Mouse (Mus musculus): ENCODE results near the gene Zfp961. TPM values are rescaled to one million over a fixed set of nuclear protein-coding genes. Genes with fewer than 3 reads are reported as not detected.
A peak's percentile ranks its signal among the peaks of the same experiment; 100 is the strongest.
"Not testable (repeated sequence)": the region's sequence is repeated elsewhere in the genome, so short reads cannot be mapped to it uniquely, and the experiment has no call there.

Gene Zfp961
- polyA plus RNA-seq, 1 experiment: 5.1 TPM

GRCm38 (mm10) chr8:71912286-71912685 is 38.6 kb upstream of the Zfp961 start:
- TF ChIP-seq USF1 (IDR thresholded peaks at IDR 0.05; ENCODE audit: low read depth): no peak
- no peak for TF ChIP-seq MYOG (IDR thresholded peaks at IDR 0.05; ENCODE audit: control insufficient read depth, extremely low read depth, insufficient read length)
- no peak for TF ChIP-seq MYOD1 (IDR thresholded peaks at IDR 0.05; ENCODE audit: control insufficient read depth, insufficient read length, low read depth)
- TF ChIP-seq FOSL1 (IDR thresholded peaks at IDR 0.05; ENCODE audit: insufficient read depth, low read length, poor library complexity, severe bottlenecking): no peak
- TF ChIP-seq CTCF (IDR thresholded peaks at IDR 0.05; ENCODE audit: control insufficient read depth, insufficient read depth, insufficient read length): no peak
- no peak for TF ChIP-seq MAX (IDR thresholded peaks at IDR 0.05)

GRCm38 (mm10) chr8:71922567-71923401 is 28.1 kb upstream of the Zfp961 start:
- Histone ChIP-seq H3K79me3 (ENCODE audit: low read depth) (peaks cover 25% of the 10 kb centered on the region), H3K36me3 (ENCODE audit: control insufficient read depth, insufficient read depth) (peaks cover 15% of the 10 kb centered on the region), H3K4me3 (ENCODE audit: insufficient read depth, poor library complexity, severe bottlenecking) (peak overlapping the region; percentile 82), H3K79me2 (ENCODE audit: control insufficient read depth, insufficient read depth) (peaks cover 47% of the 10 kb centered on the region), H3ac (ENCODE audit: control insufficient read depth, insufficient read length, low read depth) (peak overlapping the region; percentile 61), H3K27me3 (ENCODE audit: control insufficient read depth, insufficient read depth, insufficient read length) (no peaks in the 10 kb centered on the region)
- TF ChIP-seq FOSL1 (IDR thresholded peaks at IDR 0.05; ENCODE audit: insufficient read depth, low read length, poor library complexity, severe bottlenecking): no peak
- peak; percentile 27 for TF ChIP-seq CEBPB (IDR thresholded peaks at IDR 0.05; ENCODE audit: low read depth)

More at GRCm38 (mm10) chr8:71912286-71912685, 38.6 kb upstream of the Zfp961 start:
- Histone ChIP-seq H3ac (ENCODE audit: control insufficient read depth, insufficient read length, low read depth) (no peak overlapping the region), H3K79me2 (ENCODE audit: control insufficient read depth, insufficient read depth) (peaks cover 5% of the 10 kb centered on the region), H3K79me3 (ENCODE audit: low read depth) (no peaks in the 10 kb centered on the region), H3K27me3 (ENCODE audit: control insufficient read depth, insufficient read depth, insufficient read length) (no peaks in the 10 kb centered on the region), H3K36me3 (ENCODE audit: control insufficient read depth, insufficient read depth) (no peaks in the 10 kb centered on the region), H3K4me3 (ENCODE audit: insufficient read depth, poor library complexity, severe bottlenecking) (no peak overlapping the region)

GRCm38 (mm10) chr8:71925791-71926190 is 25.0 kb upstream of the Zfp961 start:
- TF ChIP-seq FOSL1 (IDR thresholded peaks at IDR 0.05; ENCODE audit: insufficient read depth, low read length, poor library complexity, severe bottlenecking) (no peak), CTCF (IDR thresholded peaks at IDR 0.05; ENCODE audit: control insufficient read depth, insufficient read depth, insufficient read length) (no peak), CEBPB (IDR thresholded peaks at IDR 0.05; ENCODE audit: low read depth) (no peak), MYOG (IDR thresholded peaks at IDR 0.05; ENCODE audit: control insufficient read depth, extremely low read depth, insufficient read length) (no peak), MYOD1 (IDR thresholded peaks at IDR 0.05; ENCODE audit: control insufficient read depth, insufficient read length, low read depth) (no peak), USF1 (IDR thresholded peaks at IDR 0.05; ENCODE audit: low read depth) (no peak), MAX (IDR thresholded peaks at IDR 0.05) (no peak)

GRCm38 (mm10) chr8:71926551-71926950 is 24.3 kb upstream of the Zfp961 start:
- Histone ChIP-seq H3K79me3 (ENCODE audit: low read depth) (peaks cover 25% of the 10 kb centered on the region), H3K27me3 (ENCODE audit: control insufficient read depth, insufficient read depth, insufficient read length) (no peaks in the 10 kb centered on the region), H3ac (ENCODE audit: control insufficient read depth, insufficient read length, low read depth) (no peak overlapping the region), H3K4me3 (ENCODE audit: insufficient read depth, poor library complexity, severe bottlenecking) (no peak overlapping the region), H3K79me2 (ENCODE audit: control insufficient read depth, insufficient read depth) (peaks cover 47% of the 10 kb centered on the region), H3K36me3 (ENCODE audit: control insufficient read depth, insufficient read depth) (peaks cover 50% of the 10 kb centered on the region)
- TF ChIP-seq USF1 (IDR thresholded peaks at IDR 0.05; ENCODE audit: low read depth) (peak; percentile 14), CTCF (IDR thresholded peaks at IDR 0.05; ENCODE audit: control insufficient read depth, insufficient read depth, insufficient read length) (no peak)

More at GRCm38 (mm10) chr8:71925791-71926190, 25.0 kb upstream of the Zfp961 start:
- Histone ChIP-seq H3K27me3 (ENCODE audit: control insufficient read depth, insufficient read depth, insufficient read length) (no peaks in the 10 kb centered on the region), H3K36me3 (ENCODE audit: control insufficient read depth, insufficient read depth) (peaks cover 43% of the 10 kb centered on the region), H3K79me2 (ENCODE audit: control insufficient read depth, insufficient read depth) (peaks cover 47% of the 10 kb centered on the region), H3K79me3 (ENCODE audit: low read depth) (peaks cover 25% of the 10 kb centered on the region), H3ac (ENCODE audit: control insufficient read depth, insufficient read length, low read depth) (no peak overlapping the region), H3K4me3 (ENCODE audit: insufficient read depth, poor library complexity, severe bottlenecking) (no peak overlapping the region)

GRCm38 (mm10) chr8:71927779-71928178 is 23.1 kb upstream of the Zfp961 start:
- TF ChIP-seq CTCF (IDR thresholded peaks at IDR 0.05; ENCODE audit: control insufficient read depth, insufficient read depth, insufficient read length): no peak
- no peak for TF ChIP-seq MYOD1 (IDR thresholded peaks at IDR 0.05; ENCODE audit: control insufficient read depth, insufficient read length, low read depth)
- Histone ChIP-seq H3K79me3 (ENCODE audit: low read depth) (peaks cover 25% of the 10 kb centered on the region), H3K36me3 (ENCODE audit: control insufficient read depth, insufficient read depth) (peaks cover 54% of the 10 kb centered on the region), H3ac (ENCODE audit: control insufficient read depth, insufficient read length, low read depth) (no peak overlapping the region), H3K27me3 (ENCODE audit: control insufficient read depth, insufficient read depth, insufficient read length) (no peaks in the 10 kb centered on the region), H3K4me3 (ENCODE audit: insufficient read depth, poor library complexity, severe bottlenecking) (no peak overlapping the region), H3K79me2 (ENCODE audit: control insufficient read depth, insufficient read depth) (peaks cover 47% of the 10 kb centered on the region)

- H3K27me3 ChIP-seq (ENCODE audit: control insufficient read depth, insufficient read depth, insufficient read length); H3K79me2 ChIP-seq (ENCODE audit: control insufficient read depth, insufficient read depth); H3ac ChIP-seq (ENCODE audit: control insufficient read depth, insufficient read length, low read depth); H3K79me3 ChIP-seq (ENCODE audit: low read depth); H3K36me3 ChIP-seq (ENCODE audit: control insufficient read depth, insufficient read depth); H3K4me3 ChIP-seq (ENCODE audit: insufficient read depth, poor library complexity, severe bottlenecking): not testable (repeated sequence)
These were observed 12.8 kb upstream of the Zfp961 start for GRCm38 (mm10) chr8:71938037-71938436.
